8 mouse cellular contexts compared by ENCODE assay signal in genomic region chr8:70844523-70844922, GRCm38 (mm10). TPM values are rescaled to one million over a fixed set of nuclear protein-coding genes. Genes with fewer than 3 reads are reported as not detected.
DNase-seq lines count a peak whose midpoint lies in the region; ATAC-seq lines count a peak whose summit lies in the region.

No protein-coding gene starts in this region.

- no peak overlapping the region for H3K27ac ChIP-seq in forebrain, embryonic 11.5 days (ENCODE audit: low read depth, low read length)
- H3K27ac ChIP-seq in forebrain, embryonic 16.5 days (ENCODE audit: low read length): no peak overlapping the region

- H3K4me1 ChIP-seq in forebrain, embryonic 11.5 days (replicated peaks; ENCODE audit: control insufficient read depth, insufficient read depth, low read length): 0 out of 2 replicates have a peak, but pooled peaks cover 2% of the 10 kb centered on the region
- peaks cover 5% of the 10 kb centered on the region; the same call in 1 of the 2 replicates for H3K4me1 ChIP-seq in forebrain, embryonic 16.5 days (replicated peaks; ENCODE audit: control insufficient read depth, insufficient read depth, low read length)

- peak; percentile 11; the same call in 1 of the 2 replicates for ATAC-seq in forebrain, embryonic 11.5 days (replicated peaks; ENCODE audit: low FRiP score)
- no peak for ATAC-seq in forebrain, embryonic 16.5 days

- H3K36me3 ChIP-seq in forebrain, embryonic 11.5 days (ENCODE audit: control insufficient read depth, insufficient read depth, low read length): no peaks in the 10 kb centered on the region
- no peaks in the 10 kb centered on the region for H3K36me3 ChIP-seq in forebrain, embryonic 16.5 days (ENCODE audit: control insufficient read depth, insufficient read depth)

- H3K4me3 ChIP-seq in forebrain, embryonic 11.5 days (ENCODE audit: low read depth, low read length): no peak overlapping the region
- H3K4me3 ChIP-seq in forebrain, embryonic 16.5 days (replicated peaks; ENCODE audit: low read length): no peak overlapping the region

- H3K4me2 ChIP-seq in forebrain, embryonic 11.5 days (ENCODE audit: low read depth, low read length, severe bottlenecking): no peak overlapping the region
- no peak overlapping the region for H3K4me2 ChIP-seq in forebrain, embryonic 16.5 days (ENCODE audit: low read length)

- peak; percentile 96 for DNase-seq in forebrain, embryonic 11.5 days (ENCODE audit: low spot score)
- peak; percentile 92 for DNase-seq in c-Kit-positive CD71-positive TER-119-positive erythroid progenitor cells, embryonic 14.5 days (ENCODE audit: low spot score)
- DNase-seq in forelimb bud, embryonic 11.5 days (ENCODE audit: low read depth, low spot score): peak; percentile 87
- peak; percentile 78 to 91 for DNase-seq in kidney, adult 8-10 months
- DNase-seq in liver: peak; percentile 96
- DNase-seq in monocyte, adult 2 months (ENCODE audit: low read depth in 1 of 2, low spot score in 2 of 2): peak; percentile 73 to 87
- DNase-seq in spleen, postnatal 10 days (ENCODE audit: low spot score in 2 of 2): peak; percentile 97

- no peaks in the 10 kb centered on the region for H3K9me3 ChIP-seq in forebrain, embryonic 11.5 days (ENCODE audit: control insufficient read depth, low read length)
- no peaks in the 10 kb centered on the region for H3K9me3 ChIP-seq in forebrain, embryonic 16.5 days (ENCODE audit: control insufficient read depth, low read length)

- no peaks in the 10 kb centered on the region for H3K27me3 ChIP-seq in forebrain, embryonic 11.5 days (ENCODE audit: control insufficient read depth, insufficient read depth, low read length)
- no peaks in the 10 kb centered on the region for H3K27me3 ChIP-seq in forebrain, embryonic 16.5 days (replicated peaks; ENCODE audit: control insufficient read depth, insufficient read depth, low read length)

- no peak overlapping the region for H3K9ac ChIP-seq in forebrain, embryonic 11.5 days (ENCODE audit: low read length)
- no peak overlapping the region for H3K9ac ChIP-seq in forebrain, embryonic 16.5 days (replicated peaks; ENCODE audit: low read depth, low read length)

- 2% methylated on average over 6 of the region's 6 CpGs for WGBS in forebrain, embryonic 11.5 days
- 1% methylated on average over 6 of the region's 6 CpGs for WGBS in forebrain, embryonic 16.5 days

RNA-seq across cellular contexts. Expression of gene Arrdc2, which starts 5.0 kb away (rescaled TPM):
- 6.3 and 7.2 TPM in 2 replicates for polyA plus RNA-seq in forebrain, embryonic 11.5 days (2014; fragmentation: Nextera tagmentation; extraction: Ambion mirVana)
- polyA plus RNA-seq in forebrain, embryonic 16.5 days (2015; fragmentation: Nextera tagmentation; extraction: Ambion mirVana): 7.4 and 8.3 TPM in 2 replicates

RNA-seq across cellular contexts. Expression of gene Kcnn1, which starts 18.5 kb away (rescaled TPM):
- polyA plus RNA-seq in forebrain, embryonic 11.5 days (2014; fragmentation: Nextera tagmentation; extraction: Ambion mirVana): 9.0 and 13.4 TPM in 2 replicates
- polyA plus RNA-seq in forebrain, embryonic 16.5 days (2015; fragmentation: Nextera tagmentation; extraction: Ambion mirVana): 11.2 and 13.4 TPM in 2 replicates

RNA-seq across cellular contexts. Expression of gene Ccdc124, which starts 29.2 kb away (rescaled TPM):
- 165 and 176 TPM in 2 replicates for polyA plus RNA-seq in forebrain, embryonic 11.5 days (2014; fragmentation: Nextera tagmentation; extraction: Ambion mirVana)
- 152 and 167 TPM in 2 replicates for polyA plus RNA-seq in forebrain, embryonic 16.5 days (2015; fragmentation: Nextera tagmentation; extraction: Ambion mirVana)

RNA-seq across cellular contexts. Expression of gene Il12rb1, which starts 36.3 kb away (rescaled TPM):
- not detected in 2 replicates for polyA plus RNA-seq in forebrain, embryonic 11.5 days (2014; fragmentation: Nextera tagmentation; extraction: Ambion mirVana)
- 0.08 and 0.09 TPM in 2 replicates for polyA plus RNA-seq in forebrain, embryonic 16.5 days (2015; fragmentation: Nextera tagmentation; extraction: Ambion mirVana)

RNA-seq across cellular contexts. Expression of gene Mast3, which starts 39.7 kb away (rescaled TPM):
- 15.9 and 17.4 TPM in 2 replicates for polyA plus RNA-seq in forebrain, embryonic 11.5 days (2014; fragmentation: Nextera tagmentation; extraction: Ambion mirVana)
- 22.5 and 30.8 TPM in 2 replicates for polyA plus RNA-seq in forebrain, embryonic 16.5 days (2015; fragmentation: Nextera tagmentation; extraction: Ambion mirVana)
